Mouse (Mus musculus): Measurements from ENCODE around the gene Nipbl. TPM values are rescaled to one million over a fixed set of nuclear protein-coding genes. Genes with fewer than 3 reads are reported as not detected.

Gene Nipbl
- polyA plus RNA-seq, 2 experiments, result 5.7 to 6.7 TPM

DNA sequence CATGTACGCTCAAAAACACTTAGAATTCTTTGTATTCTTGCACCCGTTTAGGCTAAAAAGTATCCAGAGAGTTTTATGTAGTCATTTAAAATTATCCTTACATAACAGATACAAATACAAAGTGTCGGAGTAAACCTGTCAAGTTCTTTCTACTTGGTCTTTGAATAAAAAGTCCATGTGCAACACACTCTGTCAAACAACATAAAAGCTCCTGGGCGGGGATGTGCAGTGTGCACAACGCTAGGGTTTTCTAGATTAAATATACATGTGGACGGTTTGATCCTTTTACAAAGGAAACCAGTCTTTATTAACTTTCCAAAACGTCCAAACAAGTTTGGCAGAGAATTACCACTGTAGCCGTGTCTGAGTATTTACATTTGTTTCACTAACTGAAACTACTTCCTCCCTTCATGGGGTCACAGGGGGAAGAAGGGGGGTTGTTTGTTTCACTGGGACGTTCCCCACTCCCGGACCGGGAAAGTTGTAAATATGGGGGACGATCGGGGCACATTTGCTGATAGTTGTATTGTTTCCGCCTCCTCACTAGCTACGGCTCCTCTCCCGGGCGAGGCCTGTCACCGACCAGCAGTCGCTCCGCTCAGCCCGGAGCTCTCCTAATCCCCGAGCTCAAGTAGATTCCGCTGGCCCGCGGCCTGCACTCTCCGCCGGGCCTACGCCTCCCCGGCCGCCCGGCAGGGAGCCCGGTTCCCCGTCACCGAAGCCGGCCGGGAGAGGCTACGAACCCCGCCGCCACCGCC lies 916 bp downstream of the Nipbl start:
- TF ChIP-seq EP300 (IDR thresholded peaks at IDR 0.05; ENCODE audit: low read depth) (no peak), CTCF (IDR thresholded peaks at IDR 0.05; ENCODE audit: low read depth) (no peak)
- peak; percentile 59 for ATAC-seq (ENCODE audit: insufficient read depth)
- Histone ChIP-seq H3K4me2 (ENCODE audit: low read depth) (peak overlapping the region; percentile 80), H3K36me3 (replicated peaks; ENCODE audit: control insufficient read depth, insufficient read depth, low read depth) (no peaks in the 10 kb centered on the region), H3K4me3 (ENCODE audit: insufficient read depth in 1 of 2, low read depth in 2 of 2, low read length in 2 of 2) (peak overlapping the region; percentile 95), H3K27me3 (ENCODE audit: control insufficient read depth, insufficient read depth, low read length) (no peaks in the 10 kb centered on the region), H3K27ac (peak overlapping the region; percentile 82), H3K4me1 (replicated peaks; ENCODE audit: control insufficient read depth in 2 of 2, insufficient read depth in 2 of 2, low read length in 1 of 2) (peaks cover 8% of the 10 kb centered on the region in 2 experiments), H3K9ac (replicated peaks) (peak overlapping the region; percentile 95), H3K9me3 (ENCODE audit: control insufficient read depth, low read length) (no peaks in the 10 kb centered on the region)
- WGBS (ENCODE audit: insufficient replicate concordance), result under 1% methylated on average over 37 of the region's 40 CpGs
- peak in 1 of 3 experiments; percentile 47 for DNase-seq (ENCODE audit: low read depth in 3 of 3, low spot score in 3 of 3)

DNA sequence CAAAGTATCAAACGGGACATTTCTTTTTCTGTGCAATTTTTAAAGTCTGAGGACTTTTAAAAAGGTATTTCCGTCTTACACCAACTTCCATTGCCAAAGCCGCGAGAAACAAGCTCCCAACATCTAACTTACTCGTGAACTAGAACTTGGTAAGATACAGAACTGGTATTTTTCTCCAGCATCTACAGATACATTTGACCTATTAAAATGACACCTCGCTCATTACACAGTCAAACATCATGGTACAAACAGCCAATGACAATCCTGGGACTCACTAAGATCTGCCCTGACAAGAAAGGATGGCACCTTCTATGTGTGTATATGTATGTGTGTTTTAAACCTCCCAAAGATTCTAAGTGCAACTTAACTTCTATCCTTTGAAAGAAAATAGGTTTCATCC lies 1.5 kb downstream of the Nipbl start:
- peak overlapping the region; percentile 49 for H3K27ac ChIP-seq
- peak in 2 of 3 experiments; percentile 65 to 69 for DNase-seq (ENCODE audit: low read depth in 3 of 3, low spot score in 3 of 3)

DNA sequence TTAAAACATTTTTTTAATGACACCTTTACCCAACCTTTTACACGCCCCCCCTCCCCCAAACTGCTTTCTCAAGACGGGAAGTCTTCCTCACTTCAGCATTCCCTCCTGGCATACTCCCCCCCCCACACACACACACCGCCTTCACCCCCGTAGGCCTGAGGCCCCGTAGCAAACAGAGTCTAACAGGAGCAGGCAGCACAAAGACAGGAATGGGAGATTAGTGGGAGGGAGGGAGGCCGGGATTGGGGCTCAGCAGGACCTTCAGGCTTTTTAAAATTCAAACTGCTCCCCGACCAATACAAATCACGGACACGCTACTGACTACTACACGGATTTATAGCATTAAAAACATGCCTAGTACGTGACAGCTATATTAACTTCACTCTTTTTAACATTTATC lies 2.1 kb downstream of the Nipbl start:
- WGBS (ENCODE audit: insufficient replicate concordance), result 4% methylated on average over 11 of the region's 11 CpGs
- no peaks in the 10 kb centered on the region for H3K36me3 ChIP-seq (replicated peaks; ENCODE audit: control insufficient read depth, insufficient read depth, low read depth)
- no peak for DNase-seq (ENCODE audit: low read depth in 3 of 3, low spot score in 3 of 3)
- H3K27ac ChIP-seq, result peak overlapping the region; percentile 14
- peak overlapping the region; percentile 95 for H3K9ac ChIP-seq (replicated peaks)
- H3K4me3 ChIP-seq (ENCODE audit: insufficient read depth in 1 of 2, low read depth in 2 of 2, low read length in 2 of 2), result peak overlapping the region; percentile 95
- no peak for ATAC-seq (ENCODE audit: insufficient read depth)
- TF ChIP-seq CTCF (IDR thresholded peaks at IDR 0.05; ENCODE audit: low read depth) (no peak), EP300 (IDR thresholded peaks at IDR 0.05; ENCODE audit: low read depth) (no peak)
- H3K9me3 ChIP-seq (ENCODE audit: control insufficient read depth, low read length), result no peaks in the 10 kb centered on the region
- H3K4me2 ChIP-seq (ENCODE audit: low read depth), result peak overlapping the region; percentile 80
- H3K4me1 ChIP-seq (replicated peaks; ENCODE audit: control insufficient read depth in 2 of 2, insufficient read depth in 2 of 2, low read length in 1 of 2), result peaks cover 4 to 5% of the 10 kb centered on the region in 2 experiments
- H3K27me3 ChIP-seq (ENCODE audit: control insufficient read depth, insufficient read depth, low read length), result no peaks in the 10 kb centered on the region

More for the DNA sequence above, 1.5 kb downstream of the Nipbl start:
- Histone ChIP-seq H3K36me3 (replicated peaks; ENCODE audit: control insufficient read depth, insufficient read depth, low read depth) (no peaks in the 10 kb centered on the region), H3K4me2 (ENCODE audit: low read depth) (peak overlapping the region; percentile 80), H3K27me3 (ENCODE audit: control insufficient read depth, insufficient read depth, low read length) (no peaks in the 10 kb centered on the region), H3K9me3 (ENCODE audit: control insufficient read depth, low read length) (no peaks in the 10 kb centered on the region), H3K9ac (replicated peaks) (peak overlapping the region; percentile 95), H3K4me3 (ENCODE audit: insufficient read depth in 1 of 2, low read depth in 2 of 2, low read length in 2 of 2) (peak overlapping the region; percentile 95), H3K4me1 (replicated peaks; ENCODE audit: control insufficient read depth in 2 of 2, insufficient read depth in 2 of 2, low read length in 1 of 2) (peaks cover 8% of the 10 kb centered on the region in 2 experiments)
- under 1% methylated on average over 6 of the region's 6 CpGs for WGBS (ENCODE audit: insufficient replicate concordance)
- peak; percentile 40 for ATAC-seq (ENCODE audit: insufficient read depth)
- no peak for TF ChIP-seq CTCF (IDR thresholded peaks at IDR 0.05; ENCODE audit: low read depth)
- no peak for TF ChIP-seq EP300 (IDR thresholded peaks at IDR 0.05; ENCODE audit: low read depth)

DNA sequence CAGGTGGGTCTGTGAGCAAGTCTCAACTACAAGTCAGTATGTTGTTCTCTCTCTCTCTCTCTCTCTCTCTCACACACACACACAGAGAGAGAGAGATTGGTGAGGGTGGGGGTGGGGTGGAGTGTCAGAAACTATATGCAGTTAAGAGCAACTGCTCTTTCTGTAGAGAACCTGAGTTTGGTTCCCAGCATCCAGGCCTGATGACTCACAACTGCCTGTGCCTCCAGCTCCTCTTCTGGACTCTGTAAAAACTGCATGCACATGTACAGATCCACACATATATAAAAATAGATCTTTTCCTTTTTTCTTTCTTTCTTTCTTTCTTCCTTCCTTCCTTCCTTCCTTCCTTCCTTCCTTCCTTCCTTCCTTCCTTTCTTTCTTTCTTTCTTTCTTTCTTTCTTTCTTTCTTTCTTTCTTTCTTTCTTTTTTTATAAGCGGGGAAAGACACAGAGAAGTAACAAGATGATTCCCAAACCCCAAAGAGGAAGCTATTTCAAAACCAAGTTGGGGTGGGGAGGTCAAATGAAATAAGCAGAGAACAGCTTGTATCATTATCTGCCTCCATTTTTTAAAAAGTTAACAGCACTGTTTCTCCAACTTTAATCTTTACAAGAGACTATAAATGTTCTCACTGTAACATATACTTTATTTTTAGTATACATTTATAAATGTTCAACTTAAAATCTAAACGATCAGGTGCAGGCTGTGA lies 10.9 kb downstream of the Nipbl start:
- 47% methylated on average over 2 of the region's 2 CpGs for WGBS (ENCODE audit: insufficient replicate concordance)
- Histone ChIP-seq H3K9me3 (ENCODE audit: control insufficient read depth, low read length) (no peaks in the 10 kb centered on the region), H3K27ac (no peak overlapping the region), H3K4me1 (replicated peaks; ENCODE audit: control insufficient read depth in 2 of 2, insufficient read depth in 2 of 2, low read length in 1 of 2) (peaks cover 0 to 4% of the 10 kb centered on the region in 2 experiments; a peak in 1 of 4 replicates), H3K4me3 (ENCODE audit: insufficient read depth in 1 of 2, low read depth in 2 of 2, low read length in 2 of 2) (no peak overlapping the region), H3K36me3 (replicated peaks; ENCODE audit: control insufficient read depth, insufficient read depth, low read depth) (no peaks in the 10 kb centered on the region), H3K27me3 (ENCODE audit: control insufficient read depth, insufficient read depth, low read length) (no peaks in the 10 kb centered on the region), H3K9ac (replicated peaks) (no peak overlapping the region), H3K4me2 (ENCODE audit: low read depth) (no peak overlapping the region)
- TF ChIP-seq EP300 (IDR thresholded peaks at IDR 0.05; ENCODE audit: low read depth) (no peak), CTCF (IDR thresholded peaks at IDR 0.05; ENCODE audit: low read depth) (peak; percentile 28; the same call in 1 of the 2 replicates)
- no peak for DNase-seq (ENCODE audit: low read depth in 3 of 3, low spot score in 3 of 3)
- no peak for ATAC-seq (ENCODE audit: insufficient read depth)

DNA sequence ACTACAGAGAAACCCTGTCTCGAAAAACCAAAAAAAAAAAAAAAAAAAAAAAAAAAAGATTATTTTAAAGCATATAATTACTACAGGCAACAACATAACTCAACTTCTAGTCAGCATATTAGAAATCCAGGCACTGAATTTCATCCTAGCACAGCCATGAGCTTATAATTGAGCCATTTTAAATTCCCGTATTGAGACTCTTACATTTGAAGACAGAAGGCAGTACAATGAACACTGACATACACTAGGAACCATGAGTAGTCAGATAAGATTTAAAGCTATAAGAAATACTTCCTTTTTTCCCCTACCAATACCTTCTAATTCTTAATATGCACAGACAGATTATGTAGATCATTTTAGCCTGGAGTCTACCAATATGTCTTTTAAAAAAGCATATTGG lies 11.7 kb downstream of the Nipbl start:
- Histone ChIP-seq H3K4me3 (ENCODE audit: insufficient read depth in 1 of 2, low read depth in 2 of 2, low read length in 2 of 2) (no peak overlapping the region), H3K4me2 (ENCODE audit: low read depth) (no peak overlapping the region), H3K27ac (no peak overlapping the region), H3K36me3 (replicated peaks; ENCODE audit: control insufficient read depth, insufficient read depth, low read depth) (no peaks in the 10 kb centered on the region), H3K4me1 (replicated peaks; ENCODE audit: control insufficient read depth in 2 of 2, insufficient read depth in 2 of 2, low read length in 1 of 2) (peaks cover 0 to 4% of the 10 kb centered on the region in 2 experiments; a peak in 1 of 4 replicates), H3K9me3 (ENCODE audit: control insufficient read depth, low read length) (no peaks in the 10 kb centered on the region), H3K9ac (replicated peaks) (no peak overlapping the region), H3K27me3 (ENCODE audit: control insufficient read depth, insufficient read depth, low read length) (no peaks in the 10 kb centered on the region)
- no peak for DNase-seq (ENCODE audit: low read depth in 3 of 3, low spot score in 3 of 3)
- 56% methylated on average over 2 of the region's 2 CpGs for WGBS (ENCODE audit: insufficient replicate concordance)
- ATAC-seq (ENCODE audit: insufficient read depth), result no peak
- no peak for TF ChIP-seq EP300 (IDR thresholded peaks at IDR 0.05; ENCODE audit: low read depth)
- TF ChIP-seq CTCF (IDR thresholded peaks at IDR 0.05; ENCODE audit: low read depth), result no peak

All from liver, embryonic 14.5 days (tissue).